Mouse (Mus musculus) thymus, postnatal 0 days (tissue): Measurements from ENCODE around the gene Prap1. TPM values are rescaled to one million over a fixed set of nuclear protein-coding genes. Genes with fewer than 3 reads are reported as not detected.
A peak's percentile ranks its signal among the peaks of the same experiment; 100 is the strongest.
"Not testable (repeated sequence)": the region's sequence is repeated elsewhere in the genome, so short reads cannot be mapped to it uniquely, and the experiment has no call there.

Source experiments
- DNase-seq: peaks from one replicate; pipeline ENCODE4 v3.0.0-alpha.2; 2015; ENCODE audit warnings: low spot score
- polyA plus RNA-seq: library from polyadenylated mRNA; unstranded; fragments of >200 nt; fragmentation: Nextera tagmentation; extraction: Ambion mirVana; gene quantifications from 2 replicates; pipeline ENCODE4 v1.2.1, GENCODE M21; 2015

Gene Prap1
- polyA plus RNA-seq, 1 experiment from 2014 or later, result 2.3 TPM

DNA sequence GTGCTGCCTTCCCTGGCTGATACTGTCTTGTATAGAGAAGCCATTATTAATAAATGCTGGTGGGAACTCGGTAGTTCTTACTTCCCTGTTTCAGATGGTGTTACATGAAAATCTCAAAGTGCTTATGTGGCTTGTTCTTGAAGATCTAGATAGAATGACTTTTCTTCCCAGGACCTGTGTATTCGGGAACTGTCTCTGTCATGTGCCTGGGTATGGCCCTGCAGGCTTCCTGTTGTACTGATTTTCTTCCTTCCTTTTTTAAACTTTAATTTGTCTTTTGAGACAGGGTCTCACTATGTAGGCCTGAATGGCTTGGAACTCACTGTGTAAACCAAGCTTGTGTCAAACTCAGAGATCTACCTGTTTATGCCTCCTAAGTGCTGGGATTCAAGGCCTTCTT, 34.7 kb downstream of the Prap1 start:
- no peak for DNase-seq

DNA sequence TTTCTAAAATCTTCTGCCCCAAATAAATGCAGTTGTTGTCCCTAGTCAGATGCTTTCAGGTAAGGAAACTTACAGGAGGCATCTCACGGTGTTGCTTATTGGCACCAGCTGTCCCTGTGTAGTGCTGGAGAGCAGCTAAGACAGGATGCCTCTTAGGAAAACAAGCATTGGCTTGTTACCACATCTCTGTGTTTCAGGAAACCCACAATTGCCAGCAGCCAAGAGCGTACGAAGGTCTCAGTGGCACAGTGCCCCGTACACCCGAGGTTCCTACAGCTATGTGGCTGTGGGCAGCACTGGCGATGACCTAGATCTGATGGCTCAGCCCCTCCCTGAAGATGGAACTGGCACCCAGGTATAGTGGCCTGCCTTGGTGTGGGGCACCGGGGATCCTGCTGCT, 39.0 kb downstream of the Prap1 start:
- not testable (repeated sequence) for DNase-seq

DNA sequence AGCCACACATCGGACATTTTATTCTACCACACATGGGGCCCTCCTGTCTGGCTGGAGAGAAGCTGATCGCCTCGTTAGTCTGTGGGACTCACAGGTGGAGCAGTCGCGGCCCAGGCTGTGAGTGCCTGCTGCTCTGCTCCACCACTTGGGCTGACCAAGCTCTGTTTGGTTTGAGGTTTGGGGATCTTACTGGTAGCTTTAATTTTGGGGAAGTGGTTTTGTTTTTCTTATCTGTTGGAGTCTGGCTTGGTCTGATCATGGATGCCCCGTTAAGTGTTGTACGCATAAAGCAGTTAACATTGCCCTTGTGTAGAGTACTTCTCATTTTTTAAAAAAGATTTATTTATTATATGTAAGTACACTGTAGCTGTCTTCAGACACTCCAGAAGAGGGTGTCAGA, 40.8 kb downstream of the Prap1 start:
- DNase-seq, result not testable (repeated sequence)

DNA sequence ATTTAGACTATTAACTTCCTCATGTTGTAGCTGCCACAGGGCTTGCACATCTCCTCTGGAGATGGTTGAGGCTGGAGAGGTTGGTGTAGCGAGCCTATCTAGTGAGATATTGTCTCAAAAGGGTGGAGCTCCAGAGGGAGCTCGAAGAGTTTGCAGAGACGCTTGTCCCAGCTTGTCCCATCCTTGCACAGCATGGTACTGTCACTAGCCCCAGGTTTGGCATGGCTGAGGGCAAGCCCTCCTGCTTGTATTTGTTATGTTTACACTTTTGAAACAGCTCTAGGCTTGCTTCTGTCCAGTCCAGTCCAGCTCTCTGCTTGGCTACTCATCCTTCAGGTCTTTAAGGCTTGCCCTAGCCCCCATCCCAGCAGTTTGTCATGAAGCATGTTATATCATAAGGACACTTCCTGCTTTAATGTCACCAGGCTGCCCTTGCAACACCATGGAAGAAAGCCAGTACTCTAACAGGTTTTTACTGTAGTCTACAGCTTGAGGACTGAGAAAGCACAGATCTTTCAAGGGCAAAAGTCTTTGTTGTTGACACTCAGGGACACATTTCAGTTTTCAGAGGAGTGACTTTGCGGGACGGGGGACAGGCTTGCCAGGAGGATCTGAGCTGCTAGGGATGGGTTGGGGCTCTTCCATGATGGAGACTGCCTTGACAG, 42.0 kb downstream of the Prap1 start:
- DNase-seq, result no peak

DNA sequence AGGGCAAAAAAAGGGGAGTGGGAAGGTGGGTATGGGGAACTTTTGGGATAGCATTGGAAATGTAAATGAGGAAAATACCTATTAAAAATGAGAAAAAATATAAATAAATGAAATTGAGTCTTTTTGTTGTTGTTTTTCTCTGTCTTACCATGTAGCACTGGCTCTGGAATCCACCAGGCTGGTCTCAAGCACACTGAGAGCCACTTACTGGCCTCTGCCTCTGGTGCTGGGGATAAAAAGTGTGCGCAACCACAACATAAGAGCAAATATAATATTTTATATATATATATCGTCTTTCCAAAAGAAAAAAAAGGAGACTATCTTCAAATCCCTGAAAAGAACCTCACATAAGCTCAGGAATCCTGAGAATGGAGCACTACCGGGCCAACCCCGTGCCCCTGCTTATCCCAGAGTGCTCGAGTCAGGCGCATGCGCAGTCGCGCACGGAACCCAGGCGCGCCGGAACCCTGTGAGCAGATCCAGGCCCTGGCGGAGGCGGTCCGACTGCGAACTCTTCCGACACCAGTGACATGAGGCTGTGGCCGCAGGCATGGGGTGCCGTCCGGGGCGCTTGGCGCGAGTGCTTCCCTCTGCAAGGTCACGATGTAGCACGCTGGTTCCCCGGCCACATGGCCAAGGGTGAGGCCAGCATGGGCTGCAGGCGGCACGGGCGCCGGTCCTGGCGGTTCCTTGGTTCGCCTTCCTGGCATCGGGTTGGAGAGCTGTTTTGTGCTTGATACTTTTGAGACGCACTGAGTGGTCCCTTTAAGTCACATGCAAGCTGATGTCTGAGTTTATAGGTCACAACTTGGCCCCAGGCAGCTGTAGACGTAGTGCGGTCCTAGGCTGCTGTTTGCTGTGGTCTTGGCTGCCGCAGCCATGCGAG, 44.2 kb downstream of the Prap1 start, which contains the start of gene Mtg1:
Gene Mtg1, plus strand, starts transcription at position 430 of the 886 bp plus-strand sequence.
- DNase-seq, result peak; percentile 96

DNA sequence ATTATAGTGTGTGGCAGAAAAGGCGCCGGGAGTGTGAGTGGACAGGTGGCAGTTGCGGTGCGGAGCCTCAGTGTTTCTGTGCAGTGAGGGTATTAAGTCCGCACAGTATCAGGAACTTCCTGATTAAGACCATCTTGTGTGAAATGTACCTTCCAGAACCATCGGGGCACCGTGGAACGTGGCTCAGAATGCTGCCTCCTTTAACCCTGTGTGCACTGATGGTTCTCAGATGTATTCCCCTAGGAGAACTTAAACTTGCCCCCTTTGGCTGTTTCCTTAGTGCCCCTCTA, 44.8 kb downstream of the Prap1 start:
- DNase-seq, result no peak

DNA sequence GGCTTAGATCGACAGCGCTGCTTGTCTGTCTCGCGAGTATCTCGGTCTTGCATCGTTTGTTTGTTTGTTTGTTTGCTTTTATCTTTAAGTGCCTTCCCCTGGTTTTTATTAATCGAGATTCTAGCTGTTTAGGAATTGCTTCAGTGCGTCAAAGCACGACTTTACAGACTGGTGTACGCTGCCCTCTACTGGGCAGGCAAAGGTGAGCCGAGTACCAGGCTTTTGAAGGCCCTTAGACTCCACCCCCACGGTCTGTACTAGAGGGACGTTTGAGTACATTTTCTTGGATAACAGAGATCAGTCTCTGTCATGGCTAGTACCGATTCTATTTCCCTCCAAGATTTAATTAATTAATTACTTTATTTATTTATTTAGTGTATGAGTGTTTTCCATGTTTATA, 48.2 kb downstream of the Prap1 start:
- DNase-seq, result peak; percentile 73

DNA sequence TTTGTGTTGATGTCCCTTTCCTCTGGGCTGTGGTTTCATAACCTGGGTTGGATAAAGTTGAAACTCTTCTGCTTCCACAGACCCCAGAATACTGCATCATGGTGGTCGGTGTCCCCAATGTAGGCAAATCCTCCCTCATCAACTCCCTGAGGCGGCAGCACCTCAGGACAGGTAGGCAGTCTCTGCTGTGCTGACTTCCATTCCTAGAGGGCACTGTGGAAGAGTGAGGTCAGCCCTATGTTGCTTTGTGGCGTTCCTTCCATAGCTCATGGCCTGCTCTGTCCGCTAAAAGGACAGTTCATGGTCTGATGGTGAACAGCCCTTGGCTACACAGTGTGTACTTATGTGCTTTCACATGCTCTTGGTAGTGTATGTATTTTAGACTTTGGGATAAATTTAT, 51.4 kb downstream of the Prap1 start:
- no peak for DNase-seq

Other genes starting within 250 kb of the Prap1 start
- gene Kndc1, start 198.7 kb upstream of the Prap1 start, polyA plus RNA-seq, result 0.90 and 1.0 TPM in 2 replicates
- 8.7 and 8.9 TPM in 2 replicates for gene Utf1, start 149.6 kb upstream of the Prap1 start, polyA plus RNA-seq
- 0.71 and 0.90 TPM in 2 replicates for gene 6430531B16Rik, start 114.6 kb upstream of the Prap1 start, polyA plus RNA-seq
- 5.3 and 6.7 TPM in 2 replicates for gene Adam8, start 100.8 kb upstream of the Prap1 start, polyA plus RNA-seq
- gene Zfp511, start 57.0 kb upstream of the Prap1 start, polyA plus RNA-seq, result 38.9 and 40.3 TPM in 2 replicates
- gene Tubgcp2, start 56.7 kb upstream of the Prap1 start, polyA plus RNA-seq, result 42.2 TPM in 2 replicates
- 0.21 and 0.25 TPM in 2 replicates for gene Msx3, start 44.3 kb upstream of the Prap1 start, polyA plus RNA-seq
- gene Caly, start 10.8 kb upstream of the Prap1 start, polyA plus RNA-seq, result 0.44 and 0.52 TPM in 2 replicates
- 27.8 and 28.6 TPM in 2 replicates for gene Fuom, start 9.0 kb downstream of the Prap1 start, polyA plus RNA-seq
- gene Paox, start 22.4 kb downstream of the Prap1 start, polyA plus RNA-seq, result 26.8 and 28.8 TPM in 2 replicates
- 95.0 and 102 TPM in 2 replicates for gene Echs1, start 23.1 kb downstream of the Prap1 start, polyA plus RNA-seq
- 32.1 and 33.1 TPM in 2 replicates for gene Mtg1, start 44.2 kb downstream of the Prap1 start, polyA plus RNA-seq
- gene Sprn, start 61.5 kb downstream of the Prap1 start, polyA plus RNA-seq, result 0.06 and 0.07 TPM in 2 replicates
- not detected in 2 replicates for gene Olfr522, start 71.4 kb downstream of the Prap1 start, polyA plus RNA-seq
- gene Olfr523, start 79.8 kb downstream of the Prap1 start, polyA plus RNA-seq, result 0.08 TPM in 2 replicates
- 1.1 and 1.3 TPM in 2 replicates for gene Olfr524, start 112.6 kb downstream of the Prap1 start, polyA plus RNA-seq
- 40.2 and 40.6 TPM in 2 replicates for gene Cd163l1, start 124.9 kb downstream of the Prap1 start, polyA plus RNA-seq
- gene 5830411N06Rik, start 153.9 kb downstream of the Prap1 start, polyA plus RNA-seq, result 26.5 and 34.2 TPM in 2 replicates
- gene Olfr525, start 227.5 kb downstream of the Prap1 start, polyA plus RNA-seq, result 0.03 and 0.08 TPM in 2 replicates
- 0.06 TPM in 1 of 2 replicates, not detected in the other for gene Olfr527, start 240.6 kb downstream of the Prap1 start, polyA plus RNA-seq